Mouse (Mus musculus): ENCODE data around the gene Syt13. TPM values are rescaled to one million over a fixed set of nuclear protein-coding genes. Genes with fewer than 3 reads are reported as not detected.

Syt13 gene
- total and polyA plus RNA-seq, 3 experiments: 0.05 TPM; not detected in 2

GRCm38 (mm10) chr2:92991976-92992375 is 77.1 kb downstream of the Syt13 start:
- Histone ChIP-seq H3K36me3 (replicated peaks) (peaks cover 98% of the 10 kb centered on the region), H3K4me3 (ENCODE audit: low read depth, low read length) (no peak overlapping the region), H3K27me3 (ENCODE audit: insufficient read depth, low read length) (no peaks in the 10 kb centered on the region), H3K4me1 (ENCODE audit: insufficient read depth, low read depth, low read length) (peaks cover 89% of the 10 kb centered on the region), H3K9me3 (replicated peaks) (no peaks in the 10 kb centered on the region)
- TF ChIP-seq TAL1 (conservative IDR thresholded peaks at IDR 0.05; ENCODE audit: low read depth, low read length): no peak
- TF ChIP-seq GATA1 (IDR thresholded peaks at IDR 0.05; ENCODE audit: borderline replicate concordance, low read length): no peak
- no peak for TF ChIP-seq POLR2AphosphoS5 (IDR thresholded peaks at IDR 0.05; ENCODE audit: insufficient replicate concordance, low read depth, low read length)
- TF ChIP-seq GATA2 (IDR thresholded peaks at IDR 0.05; ENCODE audit: borderline replicate concordance, low read depth, low read length): no peak
- TF ChIP-seq CTCF (IDR thresholded peaks at IDR 0.05; ENCODE audit: low read depth, low read length): no peak
- ATAC-seq (ENCODE audit: extremely low read depth, insufficient number of reproducible peaks, low FRiP score, poor library complexity, severe bottlenecking) (no peak), DNase-seq (ENCODE audit: low spot score) (no peak)

- Histone ChIP-seq H3K9me3 (replicated peaks) (no peaks in the 10 kb centered on the region), H3K4me3 (ENCODE audit: low read depth, low read length) (no peak overlapping the region), H3K27me3 (ENCODE audit: insufficient read depth, low read length) (no peaks in the 10 kb centered on the region), H3K36me3 (replicated peaks) (peaks cover 92% of the 10 kb centered on the region), H3K4me1 (ENCODE audit: insufficient read depth, low read depth, low read length) (peaks cover 78% of the 10 kb centered on the region)
- ATAC-seq (ENCODE audit: extremely low read depth, insufficient number of reproducible peaks, low FRiP score, poor library complexity, severe bottlenecking) (no peak), DNase-seq (ENCODE audit: low spot score) (no peak)
- TF ChIP-seq TAL1 (conservative IDR thresholded peaks at IDR 0.05; ENCODE audit: low read depth, low read length) (no peak), GATA1 (IDR thresholded peaks at IDR 0.05; ENCODE audit: borderline replicate concordance, low read length) (no peak), GATA2 (IDR thresholded peaks at IDR 0.05; ENCODE audit: borderline replicate concordance, low read depth, low read length) (no peak), POLR2AphosphoS5 (IDR thresholded peaks at IDR 0.05; ENCODE audit: insufficient replicate concordance, low read depth, low read length) (no peak), CTCF (IDR thresholded peaks at IDR 0.05; ENCODE audit: low read depth, low read length) (no peak)
Measured at GRCm38 (mm10) chr2:93005028-93005427, 90.1 kb downstream of the Syt13 start.

Other genes starting within 250 kb of the Syt13 start
- gene Prdm11, start 131.1 kb downstream of the Syt13 start, total RNA-seq (2014; fragmentation: Nextera tagmentation): 69.1 and 87.1 TPM in 2 replicates
- 33.8 and 34.4 TPM in 2 replicates for gene Prdm11, start 131.1 kb downstream of the Syt13 start, total RNA-seq (2017)
- gene Prdm11, start 131.1 kb downstream of the Syt13 start, polyA plus RNA-seq (2012): 122 and 125 TPM in 2 replicates